Mouse (Mus musculus): ENCODE results near the gene Clba1. TPM values are rescaled to one million over a fixed set of nuclear protein-coding genes. Genes with fewer than 3 reads are reported as not detected.

Gene Clba1
- polyA plus RNA-seq, 1 experiment from 2014 or later = 14.7 TPM

- H3K4me2 ChIP-seq = no peak overlapping the region
- H3K27ac ChIP-seq (ENCODE audit: low read depth, low read length) = no peak overlapping the region
- 80% methylated on average over 7 of the region's 7 CpGs for WGBS
- no peak overlapping the region for H3K4me3 ChIP-seq (ENCODE audit: low read depth, low read length)
- no peak overlapping the region for H3K9ac ChIP-seq (ENCODE audit: low read length)
- H3K27me3 ChIP-seq (ENCODE audit: control insufficient read depth, insufficient read depth, low read length) = no peaks in the 10 kb centered on the region
- no peaks in the 10 kb centered on the region for H3K36me3 ChIP-seq (ENCODE audit: control insufficient read depth, insufficient read depth, low read length)
- no peaks in the 10 kb centered on the region for H3K9me3 ChIP-seq (ENCODE audit: control insufficient read depth, low read length)
- no peak for DNase-seq (ENCODE audit: low spot score, missing footprints)
- ATAC-seq (ENCODE audit: low FRiP score) = 0 out of 2 replicates have a peak, but pooled peaks have one; percentile 22
- no peaks in the 10 kb centered on the region for H3K4me1 ChIP-seq (ENCODE audit: control insufficient read depth, insufficient read depth, low read length)
Observed at GRCm38 (mm10) chr12:112860765-112861164, 52.0 kb downstream of the Clba1 start.

GRCm38 (mm10) chr12:112861911-112862321 is 53.2 kb downstream of the Clba1 start:
- Histone ChIP-seq H3K9ac (ENCODE audit: low read length) (no peak overlapping the region), H3K4me2 (no peak overlapping the region), H3K36me3 (ENCODE audit: control insufficient read depth, insufficient read depth, low read length) (no peaks in the 10 kb centered on the region), H3K4me1 (ENCODE audit: control insufficient read depth, insufficient read depth, low read length) (no peaks in the 10 kb centered on the region), H3K27me3 (ENCODE audit: control insufficient read depth, insufficient read depth, low read length) (no peaks in the 10 kb centered on the region), H3K27ac (ENCODE audit: low read depth, low read length) (no peak overlapping the region), H3K4me3 (ENCODE audit: low read depth, low read length) (no peak overlapping the region), H3K9me3 (ENCODE audit: control insufficient read depth, low read length) (no peaks in the 10 kb centered on the region)
- DNase-seq (ENCODE audit: low spot score, missing footprints) (no peak), ATAC-seq (ENCODE audit: low FRiP score) (no peak)
- WGBS = 67% methylated on average over 9 of the region's 9 CpGs

GRCm38 (mm10) chr12:112864804-112865203 is 56.1 kb downstream of the Clba1 start:
- ATAC-seq (ENCODE audit: low FRiP score) = no peak
- no peak overlapping the region for H3K27ac ChIP-seq (ENCODE audit: low read depth, low read length)
- H3K9me3 ChIP-seq (ENCODE audit: control insufficient read depth, low read length) = no peaks in the 10 kb centered on the region

More at GRCm38 (mm10) chr12:112864804-112865203, 56.1 kb downstream of the Clba1 start:
- 92% methylated on average over 7 of the region's 7 CpGs for WGBS
- DNase-seq (ENCODE audit: low spot score, missing footprints) = no peak
- no peak overlapping the region for H3K9ac ChIP-seq (ENCODE audit: low read length)
- H3K36me3 ChIP-seq (ENCODE audit: control insufficient read depth, insufficient read depth, low read length) = no peaks in the 10 kb centered on the region
- H3K27me3 ChIP-seq (ENCODE audit: control insufficient read depth, insufficient read depth, low read length) = no peaks in the 10 kb centered on the region
- H3K4me3 ChIP-seq (ENCODE audit: low read depth, low read length) = no peak overlapping the region
- H3K4me1 ChIP-seq (ENCODE audit: control insufficient read depth, insufficient read depth, low read length) = no peaks in the 10 kb centered on the region
- no peak overlapping the region for H3K4me2 ChIP-seq

Other genes with a start within 250 kb of the Clba1 start
- 1.2 and 1.4 TPM in 2 replicates for gene Inf2, start 220.2 kb upstream of the Clba1 start, polyA plus RNA-seq (2014; fragmentation: Nextera tagmentation; extraction: Ambion mirVana)
- gene Adssl1, start 188.9 kb upstream of the Clba1 start, polyA plus RNA-seq (2014; fragmentation: Nextera tagmentation; extraction: Ambion mirVana) = 1.9 and 2.7 TPM in 2 replicates
- 182 and 230 TPM in 2 replicates for gene Siva1, start 164.3 kb upstream of the Clba1 start, polyA plus RNA-seq (2014; fragmentation: Nextera tagmentation; extraction: Ambion mirVana)
- 62.5 and 82.6 TPM in 2 replicates for gene Akt1, start 134.1 kb upstream of the Clba1 start, polyA plus RNA-seq (2014; fragmentation: Nextera tagmentation; extraction: Ambion mirVana)
- gene Zbtb42, start 130.1 kb upstream of the Clba1 start, polyA plus RNA-seq (2014; fragmentation: Nextera tagmentation; extraction: Ambion mirVana) = 4.8 and 5.1 TPM in 2 replicates
- gene Cep170b, start 88.5 kb upstream of the Clba1 start, polyA plus RNA-seq (2014; fragmentation: Nextera tagmentation; extraction: Ambion mirVana) = 5.2 and 5.5 TPM in 2 replicates
- gene Pld4, start 48.3 kb upstream of the Clba1 start, polyA plus RNA-seq (2014; fragmentation: Nextera tagmentation; extraction: Ambion mirVana) = 3.5 and 4.2 TPM in 2 replicates
- gene Ahnak2, start 6.3 kb upstream of the Clba1 start, polyA plus RNA-seq (2014; fragmentation: Nextera tagmentation; extraction: Ambion mirVana) = 0.07 and 0.22 TPM in 2 replicates
- 159 TPM in 2 replicates for gene Cdca4, start 20.5 kb downstream of the Clba1 start, polyA plus RNA-seq (2014; fragmentation: Nextera tagmentation; extraction: Ambion mirVana)
- not detected in 2 replicates for gene Gpr132, start 59.3 kb downstream of the Clba1 start, polyA plus RNA-seq (2014; fragmentation: Nextera tagmentation; extraction: Ambion mirVana)
- gene Jag2, start 120.8 kb downstream of the Clba1 start, polyA plus RNA-seq (2014; fragmentation: Nextera tagmentation; extraction: Ambion mirVana) = 3.0 and 3.2 TPM in 2 replicates
- gene Nudt14, start 133.2 kb downstream of the Clba1 start, polyA plus RNA-seq (2014; fragmentation: Nextera tagmentation; extraction: Ambion mirVana) = 54.0 and 61.7 TPM in 2 replicates
- 17.5 and 19.2 TPM in 2 replicates for gene Btbd6, start 167.5 kb downstream of the Clba1 start, polyA plus RNA-seq (2014; fragmentation: Nextera tagmentation; extraction: Ambion mirVana)
- gene Brf1, start 191.8 kb downstream of the Clba1 start, polyA plus RNA-seq (2014; fragmentation: Nextera tagmentation; extraction: Ambion mirVana) = 51.9 and 53.0 TPM in 2 replicates
- 17.3 and 17.5 TPM in 2 replicates for gene Pacs2, start 205.6 kb downstream of the Clba1 start, polyA plus RNA-seq (2014; fragmentation: Nextera tagmentation; extraction: Ambion mirVana)